Mouse (Mus musculus): ENCODE results near the gene Denr. TPM values are rescaled to one million over a fixed set of nuclear protein-coding genes. Genes with fewer than 3 reads are reported as not detected.

Gene Denr
- polyA plus RNA-seq (2017; shearing (Covaris generic)): 65.3 TPM

DNA sequence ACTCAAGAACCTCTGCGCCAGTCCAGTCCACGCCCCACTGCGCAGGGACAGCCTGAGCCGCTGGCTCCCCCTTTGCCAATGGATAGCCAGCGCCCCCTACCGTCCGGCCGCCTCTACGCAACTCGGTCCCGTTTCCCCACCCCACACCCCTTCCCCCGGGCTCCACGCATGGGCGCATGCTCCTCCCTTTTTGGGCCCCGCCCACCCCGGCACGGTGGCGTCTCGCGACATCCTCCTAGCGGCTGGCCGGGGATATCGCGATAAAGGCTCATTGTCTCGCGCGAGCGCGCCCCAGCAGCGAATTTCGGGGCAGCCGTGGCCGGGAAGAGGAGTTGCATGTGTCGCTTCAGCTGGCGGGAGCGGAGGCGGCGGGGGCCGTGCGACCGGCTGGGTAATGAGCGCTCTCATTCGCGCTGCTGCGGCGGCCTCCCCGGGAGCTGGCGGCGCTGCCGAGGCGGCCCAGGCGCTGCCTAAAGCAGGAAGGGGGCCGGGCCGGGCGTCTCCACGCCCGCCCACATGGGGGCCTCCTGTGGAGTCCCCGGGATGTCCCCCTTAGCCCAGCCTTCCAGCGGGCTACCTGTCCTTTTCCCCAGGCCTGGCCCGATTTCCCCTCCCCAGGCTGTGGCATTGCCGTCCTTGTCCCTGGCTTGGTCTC lies at the start of gene Denr:
TSS of gene Denr (plus strand) at position 200 of the 655 bp plus-strand sequence.

DNA sequence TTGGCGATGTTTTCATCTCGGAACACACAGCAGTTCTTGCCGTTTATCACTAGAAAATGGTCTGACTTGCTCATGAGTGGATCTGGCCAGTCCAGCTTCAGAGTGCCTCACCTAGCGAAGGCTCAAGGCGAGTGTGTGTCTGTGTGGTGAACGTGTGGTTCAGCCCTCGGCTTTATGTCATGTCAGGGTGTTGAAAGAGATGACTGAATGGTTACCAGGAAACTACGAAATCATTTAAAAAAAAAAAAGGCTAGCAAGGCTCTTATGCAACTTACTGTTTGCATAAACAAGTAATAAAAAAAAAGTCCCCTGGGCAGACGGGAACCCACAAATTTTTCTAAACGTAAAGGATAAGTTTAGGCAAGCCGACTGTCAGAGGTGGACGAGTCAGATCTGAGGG lies 41.6 kb upstream of the Denr start, which contains the start of gene Hcar2:
TSS of gene Hcar2 (minus strand) at position 135 of the 400 bp plus-strand sequence.

DNA sequence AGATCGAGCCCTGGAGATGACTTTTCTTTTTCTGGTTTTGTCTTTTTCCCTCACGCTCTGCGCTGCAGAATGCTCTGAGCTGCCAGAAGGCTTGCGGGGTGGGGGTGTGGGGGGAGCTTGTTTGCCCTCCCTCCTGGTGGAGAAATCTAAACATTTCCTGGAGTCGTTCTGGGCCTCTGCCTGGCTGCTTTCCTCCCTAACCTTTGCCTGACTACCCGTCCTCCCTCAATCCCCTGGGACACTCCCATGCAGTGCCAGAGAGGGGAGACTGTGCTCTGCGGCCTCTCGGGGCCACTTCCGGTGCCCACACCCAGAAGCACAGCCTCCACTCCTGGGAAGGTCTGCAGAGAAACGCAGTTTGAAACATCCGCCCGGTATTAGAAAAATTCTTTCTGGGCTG lies 27.0 kb upstream of the Denr start, which contains the start of gene Hcar1:
TSS of gene Hcar1 (minus strand) at position 93 of the 400 bp plus-strand sequence.

DNA sequence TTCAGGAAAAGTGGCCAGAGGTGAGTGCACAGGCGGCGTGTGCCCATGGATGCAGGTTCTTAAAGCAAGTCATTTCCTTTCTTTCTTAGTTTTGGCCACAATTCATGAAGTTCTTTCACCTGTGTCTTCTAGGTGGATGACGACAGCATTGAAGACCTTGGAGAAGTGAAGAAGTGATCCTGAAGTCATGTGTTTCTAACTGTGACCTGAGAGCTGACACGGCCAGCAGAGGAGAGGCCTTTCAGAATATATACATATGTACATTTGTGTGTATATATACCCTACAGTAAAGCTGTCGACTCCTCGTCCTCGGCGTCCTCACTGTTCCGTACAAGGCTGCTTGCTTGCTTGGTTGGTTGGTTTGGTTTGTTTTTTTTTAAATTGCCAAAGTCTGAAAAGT lies 20.1 kb downstream of the Denr start, which contains the start of gene Gm43518:
TSS of gene Gm43518 (plus strand) at position 301 of the 400 bp plus-strand sequence.

DNA sequence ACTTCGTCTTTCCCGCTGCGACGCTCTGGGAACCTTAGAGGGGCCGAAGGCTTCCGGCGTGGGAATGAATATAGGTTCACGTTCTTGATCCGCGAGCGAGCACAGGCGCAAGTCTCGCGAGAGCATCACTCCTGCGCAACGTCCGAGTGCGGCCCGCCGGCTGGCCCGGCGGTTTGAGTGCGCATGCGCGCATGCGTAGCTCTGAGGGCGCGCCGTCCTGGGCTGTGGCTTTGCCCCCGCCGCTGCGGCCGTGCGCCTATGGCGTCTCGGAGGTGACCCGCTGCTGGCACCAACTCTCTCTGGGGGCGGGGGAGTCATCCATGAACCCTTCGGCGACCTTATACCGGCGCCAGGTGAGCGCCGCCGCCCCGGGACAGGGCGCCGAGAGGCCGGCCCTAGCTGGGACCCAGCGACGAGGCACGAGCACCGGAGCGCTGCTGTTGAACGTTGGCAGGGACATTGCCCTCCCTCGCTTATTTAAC lies 23.6 kb downstream of the Denr start, which contains the start of gene Ccdc62:
TSS of gene Ccdc62 (plus strand) at position 172 of the 482 bp plus-strand sequence.

DNA sequence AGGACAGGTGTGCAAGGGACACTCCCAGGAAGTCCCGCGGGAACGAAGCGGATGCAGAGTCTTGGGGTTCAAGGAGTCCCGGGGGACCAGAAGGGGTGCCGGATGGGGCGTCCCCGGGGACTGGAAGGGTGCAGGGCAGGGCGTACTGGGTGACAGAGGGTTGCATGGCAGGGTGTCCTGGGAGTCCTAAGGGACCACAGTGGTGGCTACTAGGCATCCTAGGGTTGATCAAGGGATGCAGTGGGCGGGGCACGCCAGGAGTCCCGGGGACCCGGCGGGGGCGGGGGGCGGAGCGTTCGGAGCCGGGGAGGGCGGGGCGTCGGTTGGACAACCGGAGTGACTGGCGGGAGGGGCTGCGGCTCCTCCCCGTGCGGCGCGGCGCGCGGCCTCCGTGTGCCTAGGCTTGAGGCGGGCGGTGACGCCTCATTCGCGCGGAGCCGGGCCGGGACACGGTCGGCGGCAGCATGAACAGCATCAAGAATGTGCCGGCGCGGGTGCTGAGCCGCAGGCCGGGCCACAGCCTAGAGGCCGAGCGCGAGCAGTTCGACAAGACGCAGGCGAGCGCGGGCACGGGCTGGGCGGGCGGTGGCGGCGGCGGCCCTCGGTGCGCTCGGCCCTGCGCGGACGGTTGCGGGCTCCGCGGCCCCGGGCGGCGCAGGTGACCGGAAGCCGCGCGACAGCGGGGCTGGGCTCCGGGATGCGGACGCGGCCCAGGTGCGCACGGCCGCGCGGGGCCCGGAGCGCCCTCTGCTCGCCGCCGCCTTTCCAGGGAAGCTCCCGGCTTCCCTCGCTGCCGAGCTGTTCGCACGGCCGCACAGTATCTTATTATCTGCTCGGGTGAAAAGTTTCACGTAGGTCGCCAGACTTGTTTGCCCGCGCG lies 66.6 kb downstream of the Denr start, which contains the start of gene Hip1r:
TSS of gene Hip1r (plus strand) at position 330 of the 880 bp plus-strand sequence.

Other genes starting within 250 kb of the Denr start
- gene Clip1, start 222.6 kb upstream of the Denr start, polyA plus RNA-seq (2017; shearing (Covaris generic)): 166 TPM
- gene Zcchc8, start 186.1 kb upstream of the Denr start, polyA plus RNA-seq (2017; shearing (Covaris generic)): 70.6 TPM
- 282 TPM for gene Rsrc2, start 157.8 kb upstream of the Denr start, polyA plus RNA-seq (2017; shearing (Covaris generic))
- 5.3 TPM for gene Kntc1, start 157.5 kb upstream of the Denr start, polyA plus RNA-seq (2017; shearing (Covaris generic))
- not detected for gene Hcar2, start 41.7 kb upstream of the Denr start, polyA plus RNA-seq (2017; shearing (Covaris generic))
- gene Hcar1, start 27.2 kb upstream of the Denr start, polyA plus RNA-seq (2017; shearing (Covaris generic)): not detected
- 6.5 TPM for gene Gm43518, start 20.2 kb downstream of the Denr start, polyA plus RNA-seq (2017; shearing (Covaris generic))
- gene Ccdc62, start 23.5 kb downstream of the Denr start, polyA plus RNA-seq (2017; shearing (Covaris generic)): 5.0 TPM
- 82.2 TPM for gene Hip1r, start 66.5 kb downstream of the Denr start, polyA plus RNA-seq (2017; shearing (Covaris generic))
- 3,903 TPM for gene Vps37b, start 125.1 kb downstream of the Denr start, polyA plus RNA-seq (2017; shearing (Covaris generic))
- gene Abcb9, start 188.6 kb downstream of the Denr start, polyA plus RNA-seq (2017; shearing (Covaris generic)): 116 TPM
- gene Ogfod2, start 205.1 kb downstream of the Denr start, polyA plus RNA-seq (2017; shearing (Covaris generic)): 31.5 TPM
- 45.2 TPM for gene Arl6ip4, start 208.9 kb downstream of the Denr start, polyA plus RNA-seq (2017; shearing (Covaris generic))

Measured in effector memory CD4-positive, alpha-beta T cell, adult 5 months (primary cell).